Mouse (Mus musculus): ENCODE results near the gene Hcn3. TPM values are rescaled to one million over a fixed set of nuclear protein-coding genes. Genes with fewer than 3 reads are reported as not detected.

Gene Hcn3
- polyA plus RNA-seq, 1 experiment, result not detected

GRCm38 (mm10) chr3:89202253-89203141 is 42.5 kb upstream of the Hcn3 start, which contains the start of gene Gba:
TSS of gene Gba (plus strand) at chr3:89202928.
- TF ChIP-seq CTCF (IDR thresholded peaks at IDR 0.05; ENCODE audit: control insufficient read depth, insufficient read depth, low read length) (no peak), POLR2A (IDR thresholded peaks at IDR 0.05; ENCODE audit: borderline replicate concordance, control insufficient read depth, low read depth, low read length) (no peak)
- no peak within 1 kb of the TSS for H3K27ac ChIP-seq (ENCODE audit: control insufficient read depth, insufficient read depth, low read depth, low read length, poor library complexity)
- peaks cover 3% of the 10 kb centered on the region for H3K4me1 ChIP-seq (ENCODE audit: control insufficient read depth, insufficient read depth, low read length)
- H3K4me3 ChIP-seq (replicated peaks; ENCODE audit: control insufficient read depth, low read depth, low read length), result peak within 1 kb of the TSS; percentile 88
- 22% methylated on average over 13 of the region's 13 CpGs for WGBS

GRCm38 (mm10) chr3:89199839-89200238 is 39.8 kb upstream of the Hcn3 start:
- no peak overlapping the region for H3K4me3 ChIP-seq (replicated peaks; ENCODE audit: control insufficient read depth, low read depth, low read length)
- no peak for TF ChIP-seq POLR2A (IDR thresholded peaks at IDR 0.05; ENCODE audit: borderline replicate concordance, control insufficient read depth, low read depth, low read length)
- TF ChIP-seq CTCF (IDR thresholded peaks at IDR 0.05; ENCODE audit: control insufficient read depth, insufficient read depth, low read length), result no peak
- no peak overlapping the region for H3K27ac ChIP-seq (ENCODE audit: control insufficient read depth, insufficient read depth, low read depth, low read length, poor library complexity)
- WGBS, result 33% methylated on average over 3 of the region's 3 CpGs
- peaks cover 3% of the 10 kb centered on the region for H3K4me1 ChIP-seq (ENCODE audit: control insufficient read depth, insufficient read depth, low read length)

GRCm38 (mm10) chr3:89195979-89196877 is 36.2 kb upstream of the Hcn3 start:
- H3K27ac ChIP-seq (ENCODE audit: control insufficient read depth, insufficient read depth, low read depth, low read length, poor library complexity), result peak overlapping the region; percentile 42

DNA sequence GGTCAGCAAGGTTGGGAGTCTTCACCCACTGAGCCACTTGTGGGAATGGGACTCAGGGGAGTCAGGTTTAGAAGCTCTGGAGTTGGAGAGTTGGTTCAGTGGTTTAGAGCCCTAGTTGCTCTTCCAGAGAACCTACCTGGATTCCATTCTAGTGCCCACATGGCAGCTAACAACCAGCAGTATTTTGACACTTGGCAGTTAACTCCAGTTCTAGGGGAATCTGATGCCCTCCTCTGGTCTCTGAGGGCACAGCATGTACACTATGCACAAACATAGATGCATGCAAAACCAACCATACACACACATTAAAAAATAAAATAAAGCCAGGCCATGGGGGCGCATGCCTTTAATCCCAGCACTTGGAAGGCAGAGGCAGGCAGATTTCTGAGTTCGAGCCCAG is 33.9 kb upstream of the Hcn3 start:
- TF ChIP-seq POLR2A (IDR thresholded peaks at IDR 0.05; ENCODE audit: borderline replicate concordance, control insufficient read depth, low read depth, low read length) (no peak), CTCF (IDR thresholded peaks at IDR 0.05; ENCODE audit: control insufficient read depth, insufficient read depth, low read length) (no peak)
- no peaks in the 10 kb centered on the region; the same call in 1 of the 2 replicates for H3K4me1 ChIP-seq (ENCODE audit: control insufficient read depth, insufficient read depth, low read length)
- WGBS, result 75% methylated on average over 2 of the region's 2 CpGs
- H3K4me3 ChIP-seq (replicated peaks; ENCODE audit: control insufficient read depth, low read depth, low read length), result no peak overlapping the region
- H3K27ac ChIP-seq (ENCODE audit: control insufficient read depth, insufficient read depth, low read depth, low read length, poor library complexity), result no peak overlapping the region

More at GRCm38 (mm10) chr3:89195979-89196877, 36.2 kb upstream of the Hcn3 start:
- TF ChIP-seq CTCF (IDR thresholded peaks at IDR 0.05; ENCODE audit: control insufficient read depth, insufficient read depth, low read length) (peak; percentile 5; the same call in 1 of the 2 replicates), POLR2A (IDR thresholded peaks at IDR 0.05; ENCODE audit: borderline replicate concordance, control insufficient read depth, low read depth, low read length) (peak; percentile 75; the same call in 1 of the 2 replicates)
- Histone ChIP-seq H3K4me1 (ENCODE audit: control insufficient read depth, insufficient read depth, low read length) (no peaks in the 10 kb centered on the region; the same call in 1 of the 2 replicates), H3K4me3 (replicated peaks; ENCODE audit: control insufficient read depth, low read depth, low read length) (peak overlapping the region; percentile 68)
- 5% methylated on average over 33 of the region's 33 CpGs for WGBS

GRCm38 (mm10) chr3:89193351-89193750 is 33.4 kb upstream of the Hcn3 start:
- TF ChIP-seq CTCF (IDR thresholded peaks at IDR 0.05; ENCODE audit: control insufficient read depth, insufficient read depth, low read length) (no peak), POLR2A (IDR thresholded peaks at IDR 0.05; ENCODE audit: borderline replicate concordance, control insufficient read depth, low read depth, low read length) (no peak)
- no peak overlapping the region for H3K27ac ChIP-seq (ENCODE audit: control insufficient read depth, insufficient read depth, low read depth, low read length, poor library complexity)
- WGBS, result 24% methylated on average over 1 of the region's 1 CpGs

DNA sequence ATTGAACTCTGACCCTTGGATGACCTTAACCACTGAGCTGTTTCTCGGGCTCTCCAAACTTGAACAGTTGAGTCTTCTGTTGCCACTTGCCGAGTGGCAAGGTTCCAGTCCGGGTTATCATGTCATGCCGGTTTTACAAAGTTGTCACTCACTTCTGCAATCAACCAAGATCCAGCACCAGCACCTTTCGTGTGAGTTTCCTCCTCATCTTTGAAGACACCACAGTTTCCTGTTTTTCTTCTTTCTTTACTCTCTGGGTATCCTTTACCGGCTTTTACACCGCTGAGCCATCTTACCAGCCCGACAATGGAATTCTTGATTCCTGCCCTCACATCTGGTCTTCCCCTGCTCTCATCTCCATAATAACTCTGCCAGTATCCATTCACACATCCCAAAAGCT is 30.4 kb upstream of the Hcn3 start:
- Histone ChIP-seq H3K4me1 (ENCODE audit: control insufficient read depth, insufficient read depth, low read length) (peaks cover 2% of the 10 kb centered on the region; the same call in 1 of the 2 replicates), H3K4me3 (replicated peaks; ENCODE audit: control insufficient read depth, low read depth, low read length) (no peak overlapping the region), H3K27ac (ENCODE audit: control insufficient read depth, insufficient read depth, low read depth, low read length, poor library complexity) (peak overlapping the region; percentile 2; the same call in 1 of the 2 replicates)
- TF ChIP-seq POLR2A (IDR thresholded peaks at IDR 0.05; ENCODE audit: borderline replicate concordance, control insufficient read depth, low read depth, low read length) (no peak), CTCF (IDR thresholded peaks at IDR 0.05; ENCODE audit: control insufficient read depth, insufficient read depth, low read length) (no peak)
- WGBS, result 3% methylated on average over 8 of the region's 8 CpGs

More at GRCm38 (mm10) chr3:89193351-89193750, 33.4 kb upstream of the Hcn3 start:
- H3K4me3 ChIP-seq (replicated peaks; ENCODE audit: control insufficient read depth, low read depth, low read length), result no peak overlapping the region
- H3K4me1 ChIP-seq (ENCODE audit: control insufficient read depth, insufficient read depth, low read length), result no peaks in the 10 kb centered on the region; the same call in 1 of the 2 replicates

GRCm38 (mm10) chr3:89188478-89188875 is 28.5 kb upstream of the Hcn3 start:
- Histone ChIP-seq H3K4me3 (replicated peaks; ENCODE audit: control insufficient read depth, low read depth, low read length) (peak overlapping the region; percentile 2), H3K27ac (ENCODE audit: control insufficient read depth, insufficient read depth, low read depth, low read length, poor library complexity) (peak overlapping the region; percentile 33), H3K4me1 (ENCODE audit: control insufficient read depth, insufficient read depth, low read length) (peaks cover 2% of the 10 kb centered on the region)
- TF ChIP-seq CTCF (IDR thresholded peaks at IDR 0.05; ENCODE audit: control insufficient read depth, insufficient read depth, low read length), result no peak
- no peak for TF ChIP-seq POLR2A (IDR thresholded peaks at IDR 0.05; ENCODE audit: borderline replicate concordance, control insufficient read depth, low read depth, low read length)
- 74% methylated on average over 12 of the region's 12 CpGs for WGBS

All from bone marrow, adult 2 months (tissue).